Mouse (Mus musculus): ENCODE measurements at regions not wholly inside any gene's neighbourhood (a gene's known extent, or its start where the extent isn't known, plus 50 kb on each side); places are given as distances from the start of the nearest gene placed in this dataset.

- DNase-seq (ENCODE audit: low spot score), result no peak
Measured at GRCm38 (mm10) chr13:107484630-107484998, 462.7 kb upstream of the Kif2a start.

- DNase-seq (ENCODE audit: low spot score), result no peak
Measured at GRCm38 (mm10) chr13:107483967-107484629, 462.2 kb upstream of the Kif2a start.

- DNase-seq (ENCODE audit: low spot score), result no peak
Measured at GRCm38 (mm10) chr13:107475166-107475565, 453.2 kb upstream of the Kif2a start.

GRCm38 (mm10) chr13:107469491-107470276 is 447.8 kb upstream of the Kif2a start:
- DNase-seq (ENCODE audit: low spot score), result peak; percentile 71

- DNase-seq (ENCODE audit: low spot score), result no peak
Measured at GRCm38 (mm10) chr13:107462791-107463190, 440.9 kb upstream of the Kif2a start.

- peak; percentile 43 for DNase-seq (ENCODE audit: low spot score)
Measured at GRCm38 (mm10) chr13:107461048-107461912, 439.4 kb upstream of the Kif2a start.

- DNase-seq (ENCODE audit: low spot score), result no peak
Measured at GRCm38 (mm10) chr13:107458730-107459129, 436.8 kb upstream of the Kif2a start.

- no peak for DNase-seq (ENCODE audit: low spot score)
Measured at GRCm38 (mm10) chr13:107457270-107457669, 435.3 kb upstream of the Kif2a start.

GRCm38 (mm10) chr13:107456394-107456793 is 434.5 kb upstream of the Kif2a start:
- no peak for DNase-seq (ENCODE audit: low spot score)

GRCm38 (mm10) chr13:107449598-107450179 is 427.8 kb upstream of the Kif2a start:
- no peak for DNase-seq (ENCODE audit: low spot score)

GRCm38 (mm10) chr13:107447813-107448212 is 425.9 kb upstream of the Kif2a start:
- no peak for DNase-seq (ENCODE audit: low spot score)

GRCm38 (mm10) chr13:107419363-107420155 is 397.6 kb upstream of the Kif2a start:
- DNase-seq (ENCODE audit: low spot score), result no peak

GRCm38 (mm10) chr13:107410267-107410666 is 388.3 kb upstream of the Kif2a start:
- no peak for DNase-seq (ENCODE audit: low spot score)

GRCm38 (mm10) chr13:107407674-107408026 is 385.7 kb upstream of the Kif2a start:
- no peak for DNase-seq (ENCODE audit: low spot score)

- DNase-seq (ENCODE audit: low spot score), result no peak
Measured at GRCm38 (mm10) chr13:107406977-107407673, 385.2 kb upstream of the Kif2a start.

- DNase-seq (ENCODE audit: low spot score), result no peak
Measured at GRCm38 (mm10) chr13:107398621-107399363, 376.9 kb upstream of the Kif2a start.

GRCm38 (mm10) chr13:107396036-107396435 is 374.1 kb upstream of the Kif2a start:
- DNase-seq (ENCODE audit: low spot score), result no peak

- no peak for DNase-seq (ENCODE audit: low spot score)
Measured at GRCm38 (mm10) chr13:107394451-107394850, 372.5 kb upstream of the Kif2a start.

GRCm38 (mm10) chr13:107389535-107390150 is 367.7 kb upstream of the Kif2a start:
- no peak for DNase-seq (ENCODE audit: low spot score)

GRCm38 (mm10) chr13:107389074-107389473 is 367.1 kb upstream of the Kif2a start:
- DNase-seq (ENCODE audit: low spot score), result no peak
